Mouse (Mus musculus): ENCODE measurements around the gene Bcl7b.

- TF ChIP-seq CTCF (IDR thresholded peaks at IDR 0.05; ENCODE audit: low read depth, low read length) (no peak), POLR2A (IDR thresholded peaks at IDR 0.05; ENCODE audit: borderline replicate concordance, low read depth, low read length) (no peak)
Measured at GRCm38 (mm10) chr5:135162821-135163220, 5.3 kb upstream of the Bcl7b start.
